Mouse (Mus musculus) MEL (cell line): ENCODE results near the gene Cplx2. TPM values are rescaled to one million over a fixed set of nuclear protein-coding genes. Genes with fewer than 3 reads are reported as not detected.

ENCODE experiments used
- DNase-seq: peaks from one replicate; pipeline ENCODE4 v3.0.0; 2011; ENCODE audit warnings: low read depth, low spot score
- H3K27ac ChIP-seq: 2 replicates; pipeline ENCODE4 v1.5.1; 2012; ENCODE audit warnings: low read depth, mild to moderate bottlenecking, control low read depth, low read length, moderate library complexity; ENCODE audit not compliant: control insufficient read depth
- H3K27me3 ChIP-seq, 2 experiments: fragments of 150-350 bp in 1 of 2; sonication (generic) in 1 of 2; 2 replicates each; pipeline ENCODE4 v1.6.1; 2012; ENCODE audit warnings: low read length in 2 of 2, mild to moderate bottlenecking in 2 of 2, improper control_type of control experiment in 1 of 2, moderate library complexity in 1 of 2; ENCODE audit not compliant: insufficient read depth in 2 of 2, control insufficient read depth in 1 of 2
- H3K36me3 ChIP-seq, 2 experiments: 2 replicates each; pipeline ENCODE4 v1.6.1; 2012 to 2014; ENCODE audit warnings: low read length in 2 of 2, improper control_type of control experiment in 1 of 2, inconsistent platforms in 1 of 2, mild to moderate bottlenecking in 1 of 2; ENCODE audit not compliant: insufficient read depth in 2 of 2, control insufficient read depth in 1 of 2
- H3K4me1 ChIP-seq, 2 experiments: fragments of 150-350 bp in 1 of 2; sonication (generic) in 1 of 2; 2 replicates each; pipeline ENCODE4 v1.6.1; 2012; ENCODE audit warnings: low read length in 2 of 2, improper control_type of control experiment in 1 of 2, mild to moderate bottlenecking in 1 of 2; ENCODE audit not compliant: insufficient read depth in 2 of 2, control insufficient read depth in 1 of 2
- H3K4me3 ChIP-seq, 2 experiments: fragments of 150-350 bp in 1 of 2; sonication (generic) in 1 of 2; 2 replicates each; pipeline ENCODE4 v1.5.1; 2012; ENCODE audit warnings: low read depth in 2 of 2, low read length in 2 of 2, mild to moderate bottlenecking in 2 of 2, moderate library complexity in 2 of 2, control low read depth in 1 of 2, improper control_type of control experiment in 1 of 2; ENCODE audit not compliant: control insufficient read depth in 1 of 2, insufficient read depth in 1 of 2
- H3K79me2 ChIP-seq: 2 replicates; pipeline ENCODE4 v1.6.1; 2012; ENCODE audit warnings: mild to moderate bottlenecking, low read length, moderate library complexity; ENCODE audit not compliant: control insufficient read depth, poor library complexity, insufficient read depth
- H3K9ac ChIP-seq: 2 replicates; pipeline ENCODE4 v1.6.1; 2012; ENCODE audit warnings: low read depth, mild to moderate bottlenecking, control low read depth, low read length, moderate library complexity; ENCODE audit not compliant: control insufficient read depth, poor library complexity, severe bottlenecking
- H3K9me3 ChIP-seq: fragments of 150-350 bp; sonication (generic); replicated peaks from 2 replicates; pipeline ENCODE4 v1.6.1; 2012; ENCODE audit warnings: mild to moderate bottlenecking, low read length, improper control_type of control experiment, moderate library complexity; ENCODE audit not compliant: insufficient read depth
- BHLHE40 ChIP-seq: IDR thresholded peaks from 2 replicates; pipeline ENCODE4 v1.6.1; 2012; ENCODE audit warnings: low read depth, mild to moderate bottlenecking, inconsistent platforms, low read length, improper control_type of control experiment, borderline replicate concordance
- CHD2 ChIP-seq: IDR thresholded peaks from 2 replicates; pipeline ENCODE4 v1.6.1; 2011; ENCODE audit warnings: low read length, improper control_type of control experiment
- ELF1 ChIP-seq: IDR thresholded peaks from 2 replicates; pipeline ENCODE4 v1.6.1; 2014; ENCODE audit warnings: low read depth, mild to moderate bottlenecking, inconsistent platforms, low read length, improper control_type of control experiment, moderate library complexity
- GATA1 ChIP-seq: IDR thresholded peaks from 2 replicates; pipeline ENCODE4 v1.6.1; 2011; ENCODE audit warnings: low read depth, low read length, improper control_type of control experiment
- HCFC1 ChIP-seq: IDR thresholded peaks from 2 replicates; pipeline ENCODE4 v1.6.1; 2012; ENCODE audit warnings: low read depth, mild to moderate bottlenecking, inconsistent platforms, low read length, improper control_type of control experiment, moderate library complexity
- JUND ChIP-seq: IDR thresholded peaks from 2 replicates; pipeline ENCODE4 v1.6.1; 2011; ENCODE audit warnings: low read depth, mild to moderate bottlenecking, improper control_type of control experiment, low read length
- MAFK ChIP-seq: IDR thresholded peaks from 2 replicates; pipeline ENCODE4 v1.6.1; 2011; ENCODE audit warnings: low read depth, mild to moderate bottlenecking, low read length, improper control_type of control experiment, borderline replicate concordance
- MAZ ChIP-seq: IDR thresholded peaks from 2 replicates; pipeline ENCODE4 v1.6.1; 2012; ENCODE audit warnings: low read depth, mild to moderate bottlenecking, inconsistent platforms, low read length, improper control_type of control experiment
- MXI1 ChIP-seq: IDR thresholded peaks from 2 replicates; pipeline ENCODE4 v1.6.1; 2011; ENCODE audit warnings: mild to moderate bottlenecking, low read depth, low read length, improper control_type of control experiment
- MYB ChIP-seq: IDR thresholded peaks from 2 replicates; pipeline ENCODE4 v1.6.1; 2011; ENCODE audit warnings: mild to moderate bottlenecking, low read depth, low read length, improper control_type of control experiment
- NELFE ChIP-seq: IDR thresholded peaks from 2 replicates; pipeline ENCODE4 v1.6.1; 2011; ENCODE audit warnings: low read depth, low read length, improper control_type of control experiment
- POLR2AphosphoS2 ChIP-seq: IDR thresholded peaks from 2 replicates; pipeline ENCODE4 v1.6.1; 2011; ENCODE audit warnings: low read length, improper control_type of control experiment
- POLR2AphosphoS5 ChIP-seq: IDR thresholded peaks from 2 replicates; pipeline ENCODE4 v1.6.1; 2012; ENCODE audit warnings: low read depth, borderline replicate concordance, mild to moderate bottlenecking, inconsistent platforms, low read length, moderate library complexity, mixed read lengths
- RCOR1 ChIP-seq: IDR thresholded peaks from 2 replicates; pipeline ENCODE4 v1.6.1; 2012; ENCODE audit warnings: low read depth, mild to moderate bottlenecking, inconsistent platforms, low read length, improper control_type of control experiment
- TBP ChIP-seq: IDR thresholded peaks from 2 replicates; pipeline ENCODE4 v1.8.0; 2011; ENCODE audit warnings: low read depth, low read length, improper control_type of control experiment
- TCF12 ChIP-seq: IDR thresholded peaks from 2 replicates; pipeline ENCODE4 v1.6.1; 2014; ENCODE audit warnings: low read depth, mild to moderate bottlenecking, inconsistent platforms, low read length, improper control_type of control experiment, moderate library complexity
- UBTF ChIP-seq: IDR thresholded peaks from 2 replicates; pipeline ENCODE4 v1.6.1; 2012; ENCODE audit warnings: low read depth, mild to moderate bottlenecking, inconsistent platforms, low read length, improper control_type of control experiment, moderate library complexity, borderline replicate concordance; ENCODE audit not compliant: insufficient read depth
- USF1 ChIP-seq: IDR thresholded peaks from 2 replicates; pipeline ENCODE4 v1.6.1; 2014; ENCODE audit warnings: low read depth, mild to moderate bottlenecking, inconsistent platforms, low read length, improper control_type of control experiment, moderate library complexity
- USF2 ChIP-seq, 2 experiments: IDR thresholded peaks; 2 replicates each; pipeline ENCODE4 v1.6.1; 2011 to 2012; ENCODE audit warnings: improper control_type of control experiment in 2 of 2, low read length in 2 of 2, borderline replicate concordance in 1 of 2, inconsistent platforms in 1 of 2, low read depth in 1 of 2, mild to moderate bottlenecking in 1 of 2; ENCODE audit not compliant: insufficient read depth in 1 of 2
- ZC3H11A ChIP-seq: IDR thresholded peaks from 2 replicates; pipeline ENCODE4 v1.6.1; 2012; ENCODE audit warnings: low read depth, mild to moderate bottlenecking, inconsistent platforms, low read length, improper control_type of control experiment
- ZKSCAN1 ChIP-seq: IDR thresholded peaks from 2 replicates; pipeline ENCODE4 v1.6.1; 2012; ENCODE audit warnings: low read depth, mild to moderate bottlenecking, inconsistent platforms, low read length, improper control_type of control experiment, moderate library complexity
- ZMIZ1 ChIP-seq: IDR thresholded peaks from 2 replicates; pipeline ENCODE4 v1.6.1; 2012; ENCODE audit warnings: low read depth, mild to moderate bottlenecking, inconsistent platforms, low read length, improper control_type of control experiment, moderate library complexity
- polyA plus RNA-seq, 2 experiments: library from polyadenylated mRNA; stranded (reverse) in 1 of 2; unstranded in 1 of 2; fragments of >175 nt in 1 of 2; fragments of >200 nt in 1 of 2; gene quantifications; 2 replicates each; pipeline versions ENCODE4 v1.2.1 to v1.2.4; 2012; ENCODE audit warnings: low replicate concordance in 2 of 2, low read depth in 1 of 2; ENCODE audit not compliant: insufficient read length in 2 of 2, insufficient read depth in 1 of 2, missing spikeins in 1 of 2
- total RNA-seq: library from RNA; depleted of rRNA; stranded (reverse); fragments of 300-350 nt; gene quantifications from 2 replicates; pipeline ENCODE4 v1.2.3, GENCODE M21; 2012

Cplx2 gene
- total and polyA plus RNA-seq, 3 experiments: 1.8 to 4.7 TPM; not detected in 1

GRCm38 (mm10) chr13:54323307-54324165 lies 47.6 kb upstream of the Cplx2 start (continued):
- TF ChIP-seq POLR2AphosphoS2 (peak; percentile 55; the same call in 1 of the 2 replicates), POLR2AphosphoS5 (no peak), USF2 (IDR thresholded peaks at IDR 0.05; ENCODE audit: borderline replicate concordance in 1 of 2, insufficient read depth in 1 of 2, low read depth in 1 of 2, low read length in 2 of 2) (no peak)

GRCm38 (mm10) chr13:54324178-54324577 lies 47.0 kb upstream of the Cplx2 start:
- Histone ChIP-seq H3K36me3 (peaks cover 0 to 46% of the 10 kb centered on the region in 2 experiments; a peak in 2 of 4 replicates), H3K27me3 (no peaks in the 10 kb centered on the region), H3K9me3 (no peaks in the 10 kb centered on the region), H3K4me1 (peaks cover 20 to 59% of the 10 kb centered on the region in 2 experiments), H3K4me3 (peak overlapping the region; percentile 6 to 17; a peak in 3 of 4 replicates), H3K79me2 (no peaks in the 10 kb centered on the region), H3K9ac (peak overlapping the region; percentile 57), H3K27ac (peak overlapping the region; percentile 90)
- DNase-seq: no peak
- TF ChIP-seq HCFC1 (no peak), RCOR1 (no peak), NELFE (no peak), UBTF (no peak)

GRCm38 (mm10) chr13:54325814-54326213 lies 45.3 kb upstream of the Cplx2 start:
- Histone ChIP-seq H3K4me1 (peaks cover 18 to 55% of the 10 kb centered on the region in 2 experiments), H3K79me2 (no peaks in the 10 kb centered on the region), H3K9ac (no peak overlapping the region), H3K36me3 (peaks cover 0 to 43% of the 10 kb centered on the region in 2 experiments; a peak in 2 of 4 replicates), H3K27ac (peak overlapping the region; percentile 23; the same call in 1 of the 2 replicates), H3K9me3 (no peaks in the 10 kb centered on the region), H3K4me3 (no peak overlapping the region), H3K27me3 (no peaks in the 10 kb centered on the region)
- no peak for TF ChIP-seq BHLHE40
- no peak for TF ChIP-seq ZC3H11A
- TF ChIP-seq MAFK: no peak
- no peak for TF ChIP-seq MAZ
- TF ChIP-seq ELF1: no peak
- TF ChIP-seq GATA1: no peak
- TF ChIP-seq USF2 (IDR thresholded peaks at IDR 0.05; ENCODE audit: borderline replicate concordance in 1 of 2, insufficient read depth in 1 of 2, low read depth in 1 of 2, low read length in 2 of 2): no peak
- no peak for TF ChIP-seq POLR2AphosphoS2
- no peak for TF ChIP-seq TBP
- TF ChIP-seq HCFC1: no peak
- TF ChIP-seq MXI1: no peak
- no peak for TF ChIP-seq POLR2AphosphoS5
- TF ChIP-seq TCF12: no peak
- TF ChIP-seq USF1: no peak
- no peak for TF ChIP-seq ZMIZ1
- TF ChIP-seq ZKSCAN1: no peak
- no peak for TF ChIP-seq CHD2
- TF ChIP-seq JUND: no peak
- TF ChIP-seq MYB: no peak
- DNase-seq: no peak
